Mouse (Mus musculus): ENCODE measurements around the gene Gnptg. TPM values are rescaled to one million over a fixed set of nuclear protein-coding genes. Genes with fewer than 3 reads are reported as not detected.

Gnptg gene
- polyA plus RNA-seq, 1 experiment from 2014 or later, result 34.9 TPM

DNA sequence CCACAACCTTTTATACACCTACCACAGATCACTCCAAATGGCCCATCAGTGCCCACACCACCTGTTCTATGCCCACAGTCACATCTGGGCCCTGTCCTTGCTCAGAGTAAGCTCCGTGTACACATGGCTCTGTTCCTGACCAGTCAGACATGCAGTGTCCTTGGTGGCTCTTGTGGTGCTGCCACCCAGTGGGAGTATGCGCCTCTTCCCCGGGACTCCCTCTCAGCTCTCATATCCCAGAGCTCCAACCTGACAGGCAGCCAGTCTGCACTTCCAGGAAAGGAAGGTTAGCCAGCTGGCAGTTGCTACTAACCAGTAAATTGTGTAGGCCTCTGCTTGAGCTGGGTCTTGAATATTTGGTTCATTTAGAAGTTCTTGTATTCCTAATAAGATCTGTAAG is 24.5 kb upstream of the Gnptg start:
- Histone ChIP-seq H3K9me3 (no peaks in the 10 kb centered on the region), H3K27me3 (no peaks in the 10 kb centered on the region), H3K36me3 (peaks cover 84% of the 10 kb centered on the region), H3K4me1 (0 out of 2 replicates have a peak, but pooled peaks cover under 1% of the 10 kb centered on the region), H3K4me2 (replicated peaks) (no peak overlapping the region), H3K9ac (no peak overlapping the region), H3K27ac (no peak overlapping the region), H3K4me3 (no peak overlapping the region)
- 77% methylated on average over 3 of the region's 3 CpGs for WGBS
- no peak; the same call in 1 of the 2 replicates for ATAC-seq (ENCODE audit: low FRiP score, low read depth)

- WGBS, result 51% methylated on average over 6 of the region's 6 CpGs
Measured at GRCm38 (mm10) chr17:25257804-25258261, 17.9 kb upstream of the Gnptg start.

GRCm38 (mm10) chr17:25256140-25256754 is 16.3 kb upstream of the Gnptg start, which contains the start of gene Baiap3:
Gene Baiap3 (minus strand): TSS chr17:25256364.
- peak; percentile 57; the same call in 1 of the 2 replicates for ATAC-seq (ENCODE audit: low FRiP score, low read depth)
- WGBS, result 5% methylated on average over 25 of the region's 35 CpGs
- H3K36me3 ChIP-seq, result peaks cover 23% of the 10 kb centered on the region
- H3K9me3 ChIP-seq, result no peaks in the 10 kb centered on the region
- H3K4me2 ChIP-seq (replicated peaks), result peak within 1 kb of the TSS; percentile 67
- peak within 1 kb of the TSS; percentile 43 for H3K4me3 ChIP-seq
- H3K27ac ChIP-seq, result no peak within 1 kb of the TSS
- peaks cover 22% of the 10 kb centered on the region for H3K4me1 ChIP-seq
- H3K9ac ChIP-seq, result peak within 1 kb of the TSS; percentile 56; the same call in 1 of the 2 replicates
- H3K27me3 ChIP-seq, result peaks cover 59% of the 10 kb centered on the region

More at GRCm38 (mm10) chr17:25257804-25258261, 17.9 kb upstream of the Gnptg start:
- Histone ChIP-seq H3K27me3 (peaks cover 47% of the 10 kb centered on the region), H3K4me1 (peaks cover 22% of the 10 kb centered on the region), H3K27ac (no peak overlapping the region), H3K9ac (no peak overlapping the region), H3K4me2 (replicated peaks) (no peak overlapping the region), H3K36me3 (peaks cover 29% of the 10 kb centered on the region), H3K9me3 (no peaks in the 10 kb centered on the region), H3K4me3 (no peak overlapping the region)
- no peak for ATAC-seq (ENCODE audit: low FRiP score, low read depth)

- WGBS, result 59% methylated on average over 2 of the region's 2 CpGs
- no peak overlapping the region; the same call in 1 of the 2 replicates for H3K4me2 ChIP-seq (replicated peaks)
- no peak overlapping the region for H3K9ac ChIP-seq
- peaks cover 22% of the 10 kb centered on the region for H3K4me1 ChIP-seq
- H3K27me3 ChIP-seq, result peaks cover 59% of the 10 kb centered on the region
- H3K9me3 ChIP-seq, result no peaks in the 10 kb centered on the region
- H3K36me3 ChIP-seq, result peaks cover 17% of the 10 kb centered on the region
- no peak for ATAC-seq (ENCODE audit: low FRiP score, low read depth)
- peak overlapping the region; percentile 43; the same call in 1 of the 2 replicates for H3K4me3 ChIP-seq
- no peak overlapping the region for H3K27ac ChIP-seq
Measured at GRCm38 (mm10) chr17:25255110-25255509, 15.2 kb upstream of the Gnptg start.

DNA sequence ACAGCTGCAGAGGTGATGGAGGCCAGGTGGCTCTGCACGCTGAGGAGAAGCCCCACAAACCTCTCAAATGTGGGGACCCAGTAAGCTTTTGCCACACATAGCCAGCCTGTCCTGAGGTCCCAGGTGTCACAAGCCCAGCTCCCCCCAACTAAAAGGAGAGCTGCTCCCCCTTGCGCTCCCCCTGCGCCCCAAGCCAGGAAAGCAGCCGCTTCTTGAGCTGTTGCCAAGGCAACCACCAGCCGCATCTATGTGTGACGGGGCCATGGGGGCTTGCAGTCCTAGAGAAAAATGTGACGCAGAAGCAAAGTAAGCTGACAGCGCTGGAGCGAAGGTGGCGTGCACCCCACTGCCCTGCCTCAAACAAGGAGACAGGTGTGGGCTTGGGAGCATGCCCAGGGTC is 13.8 kb upstream of the Gnptg start:
- WGBS, result 32% methylated on average over 10 of the region's 10 CpGs

DNA sequence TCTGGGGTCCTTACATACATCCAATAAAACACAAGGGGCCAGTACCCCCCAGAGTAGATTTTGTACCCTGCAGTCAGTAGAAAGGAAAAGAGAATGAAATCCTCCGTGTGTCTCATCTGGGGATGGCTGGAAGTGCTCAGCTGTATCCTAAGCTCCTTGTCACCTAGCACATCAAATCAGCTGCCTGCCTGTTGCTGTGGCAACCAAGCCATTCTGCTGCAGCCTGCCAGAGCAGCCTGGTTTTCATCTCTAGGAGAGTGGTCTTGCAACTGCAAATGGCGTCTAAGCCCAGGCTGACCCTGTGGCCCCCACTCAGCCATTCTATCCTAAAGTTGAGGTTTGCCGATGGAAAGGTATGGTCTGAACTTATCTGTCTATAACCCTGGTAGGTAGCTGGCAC is 12.7 kb upstream of the Gnptg start:
- H3K4me3 ChIP-seq, result no peak overlapping the region
- no peak for ATAC-seq (ENCODE audit: low FRiP score, low read depth)
- no peak overlapping the region for H3K27ac ChIP-seq
- peaks cover 22% of the 10 kb centered on the region for H3K4me1 ChIP-seq
- 37% methylated on average over 3 of the region's 3 CpGs for WGBS
- peaks cover 61% of the 10 kb centered on the region for H3K27me3 ChIP-seq
- no peak overlapping the region for H3K4me2 ChIP-seq (replicated peaks)
- H3K9me3 ChIP-seq, result no peaks in the 10 kb centered on the region
- H3K36me3 ChIP-seq, result no peaks in the 10 kb centered on the region
- H3K9ac ChIP-seq, result no peak overlapping the region

More for the DNA sequence above, 13.8 kb upstream of the Gnptg start:
- Histone ChIP-seq H3K36me3 (peaks cover 4% of the 10 kb centered on the region), H3K4me1 (peaks cover 22% of the 10 kb centered on the region), H3K27me3 (peaks cover 59% of the 10 kb centered on the region), H3K4me3 (no peak overlapping the region), H3K27ac (no peak overlapping the region), H3K4me2 (replicated peaks) (no peak overlapping the region), H3K9me3 (no peaks in the 10 kb centered on the region), H3K9ac (0 out of 2 replicates have a peak overlapping the region, but pooled peaks have one; percentile 35)
- ATAC-seq (ENCODE audit: low FRiP score, low read depth), result no peak

GRCm38 (mm10) chr17:25250181-25250835 is 10.4 kb upstream of the Gnptg start:
- no peak overlapping the region for H3K9ac ChIP-seq
- no peak overlapping the region for H3K4me2 ChIP-seq (replicated peaks)
- no peaks in the 10 kb centered on the region for H3K9me3 ChIP-seq
- H3K4me3 ChIP-seq, result no peak overlapping the region
- peaks cover 5% of the 10 kb centered on the region; the same call in 1 of the 2 replicates for H3K36me3 ChIP-seq
- no peak overlapping the region for H3K27ac ChIP-seq
- H3K27me3 ChIP-seq, result peaks cover 40% of the 10 kb centered on the region
- WGBS, result 84% methylated on average over 8 of the region's 8 CpGs
- H3K4me1 ChIP-seq, result 0 out of 2 replicates have a peak, but pooled peaks cover 8% of the 10 kb centered on the region
- ATAC-seq (ENCODE audit: low FRiP score, low read depth), result no peak

DNA sequence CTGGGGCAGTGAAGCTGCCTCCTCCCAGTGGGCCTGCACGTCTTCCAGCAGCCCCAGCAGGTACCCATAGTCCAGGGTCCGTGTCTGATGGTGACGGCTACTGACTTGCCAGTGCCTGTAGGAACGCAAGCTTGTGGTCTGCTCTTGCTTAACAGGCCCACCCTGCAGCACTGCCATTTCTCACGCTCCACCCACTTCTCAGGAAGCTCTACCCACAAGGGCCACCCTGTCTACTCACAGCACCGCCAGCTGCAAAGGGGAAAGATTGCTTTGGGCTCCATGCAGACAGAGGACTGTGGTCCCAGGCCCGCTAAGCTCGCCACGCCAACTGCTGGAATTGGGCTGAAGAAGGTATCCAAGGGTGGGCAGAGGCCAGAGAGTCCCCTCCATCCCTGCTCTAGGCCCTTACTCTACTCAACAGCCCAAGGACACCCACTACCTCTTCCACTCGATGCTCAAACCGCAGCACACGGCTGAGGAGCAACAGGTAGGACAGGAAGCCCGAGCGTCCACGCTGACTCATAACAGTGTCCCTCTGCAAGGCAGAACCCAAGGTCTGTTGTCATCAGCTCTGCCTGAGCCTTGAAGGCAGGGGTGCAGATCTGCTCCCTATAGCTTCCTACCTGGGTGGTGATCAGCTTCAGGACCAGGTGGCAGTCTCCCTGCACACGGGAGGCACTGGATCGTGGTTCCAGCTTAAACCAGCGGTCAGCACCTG is 8.3 kb upstream of the Gnptg start:
- Histone ChIP-seq H3K9me3 (no peaks in the 10 kb centered on the region), H3K27ac (no peak overlapping the region), H3K4me3 (no peak overlapping the region), H3K4me1 (no peaks in the 10 kb centered on the region), H3K4me2 (replicated peaks) (no peak overlapping the region), H3K36me3 (peaks cover 26% of the 10 kb centered on the region), H3K9ac (no peak overlapping the region; the same call in 1 of the 2 replicates), H3K27me3 (peaks cover 19% of the 10 kb centered on the region)
- WGBS, result 81% methylated on average over 18 of the region's 18 CpGs
- no peak for ATAC-seq (ENCODE audit: low FRiP score, low read depth)

DNA sequence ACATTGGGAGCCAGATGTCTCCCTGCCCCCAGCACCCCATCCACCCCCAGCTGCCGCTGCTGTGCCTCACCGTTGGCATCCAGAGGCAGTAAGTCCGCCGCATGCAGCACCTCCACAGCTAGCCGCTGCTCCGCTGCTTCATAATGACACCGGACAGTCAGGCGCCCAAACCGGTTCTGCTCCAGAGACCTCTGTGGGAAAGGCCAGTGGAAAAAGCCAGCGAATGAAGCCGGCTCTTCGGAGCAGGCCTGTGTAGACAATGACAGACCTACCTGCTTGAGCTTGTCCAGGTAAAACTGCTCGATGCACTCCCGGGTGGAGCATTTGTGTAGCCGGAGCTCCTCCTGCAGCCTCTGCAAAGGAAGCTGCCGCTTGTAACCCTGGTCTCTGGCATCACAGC is 4.3 kb upstream of the Gnptg start:
- peaks cover 14% of the 10 kb centered on the region for H3K4me1 ChIP-seq
- H3K27me3 ChIP-seq, result 0 out of 2 replicates have a peak, but pooled peaks cover 3% of the 10 kb centered on the region
- 78% methylated on average over 16 of the region's 16 CpGs for WGBS
- ATAC-seq (ENCODE audit: low FRiP score, low read depth), result no peak
- no peak overlapping the region for H3K4me3 ChIP-seq
- no peaks in the 10 kb centered on the region for H3K9me3 ChIP-seq
- peaks cover 44% of the 10 kb centered on the region for H3K36me3 ChIP-seq
- no peak overlapping the region for H3K27ac ChIP-seq
- no peak overlapping the region for H3K9ac ChIP-seq
- no peak overlapping the region for H3K4me2 ChIP-seq (replicated peaks)

GRCm38 (mm10) chr17:25243131-25243780 is 3.3 kb upstream of the Gnptg start:
- 87% methylated on average over 11 of the region's 11 CpGs for WGBS
- H3K9me3 ChIP-seq, result no peaks in the 10 kb centered on the region
- ATAC-seq (ENCODE audit: low FRiP score, low read depth), result no peak
- H3K4me3 ChIP-seq, result no peak overlapping the region
- 0 out of 2 replicates have a peak, but pooled peaks cover under 1% of the 10 kb centered on the region for H3K27me3 ChIP-seq
- H3K4me1 ChIP-seq, result peaks cover 18% of the 10 kb centered on the region
- H3K27ac ChIP-seq, result no peak overlapping the region
- no peak overlapping the region for H3K9ac ChIP-seq
- peaks cover 44% of the 10 kb centered on the region for H3K36me3 ChIP-seq
- no peak overlapping the region for H3K4me2 ChIP-seq (replicated peaks)

- peaks cover 33% of the 10 kb centered on the region for H3K36me3 ChIP-seq
- H3K9me3 ChIP-seq, result no peaks in the 10 kb centered on the region
- H3K4me3 ChIP-seq, result no peak overlapping the region
- peaks cover 8% of the 10 kb centered on the region for H3K4me1 ChIP-seq
- no peak overlapping the region for H3K27ac ChIP-seq
- no peak overlapping the region for H3K9ac ChIP-seq
- H3K4me2 ChIP-seq (replicated peaks), result no peak overlapping the region
- 85% methylated on average over 9 of the region's 9 CpGs for WGBS
- H3K27me3 ChIP-seq, result no peaks in the 10 kb centered on the region
- no peak for ATAC-seq (ENCODE audit: low FRiP score, low read depth)
Measured at GRCm38 (mm10) chr17:25235635-25236034, 4.3 kb downstream of the Gnptg start.

Data from limb, embryonic 13.5 days (tissue).